Mouse (Mus musculus) C2C12 (cell line): ENCODE results near the gene Trpv4.

Experiments
- CTCF ChIP-seq: IDR thresholded peaks from one replicate; pipeline ENCODE4 v1.5.1; 2011; ENCODE audit not compliant: control insufficient read depth, insufficient read depth, insufficient read length
- MAX ChIP-seq: IDR thresholded peaks from one replicate; pipeline ENCODE4 v1.6.1; 2011; ENCODE audit warnings: mild to moderate bottlenecking, control low read depth

DNA sequence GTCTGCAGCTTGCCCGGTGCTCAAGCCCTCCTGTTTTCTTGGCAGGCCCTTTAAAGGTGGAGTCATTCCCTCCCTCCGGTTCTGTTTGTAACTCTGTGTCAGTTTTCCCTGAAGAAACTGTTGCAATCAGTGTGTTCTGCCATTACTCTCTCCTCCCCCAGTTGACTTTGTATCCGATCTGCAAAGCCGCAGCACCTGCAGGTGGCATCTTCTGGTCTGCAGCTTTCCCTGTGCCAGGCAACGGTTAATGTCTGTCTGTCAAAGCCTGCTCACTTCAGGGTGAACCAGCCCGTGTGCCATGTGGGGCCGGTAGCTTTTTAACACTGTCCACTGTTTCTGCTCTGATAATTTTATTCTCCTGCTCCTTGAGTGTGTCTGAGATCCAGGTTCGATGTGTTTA lies 61.0 kb downstream of the Trpv4 start:
- TF ChIP-seq CTCF (no peak), MAX (no peak)
